Mouse (Mus musculus): ENCODE measurements at regions not wholly inside any gene's neighbourhood (a gene's known extent, or its start where the extent isn't known, plus 50 kb on each side); places are given as distances from the start of the nearest gene placed in this dataset.
A peak's percentile ranks its signal among the peaks of the same experiment; 100 is the strongest.

- ATAC-seq = no peak
- DNase-seq (ENCODE audit: low spot score) = no peak
- H3K9me3 ChIP-seq (replicated peaks; ENCODE audit: control insufficient read depth, low read length) = no peaks in the 10 kb centered on the region
- H3K4me3 ChIP-seq (ENCODE audit: low read depth, low read length) = no peak overlapping the region
- H3K9ac ChIP-seq (ENCODE audit: low read length) = no peak overlapping the region
- H3K4me1 ChIP-seq (ENCODE audit: control insufficient read depth, insufficient read depth, low read length) = no peaks in the 10 kb centered on the region
- no peak overlapping the region for H3K27ac ChIP-seq (ENCODE audit: low read depth, low read length)
- no peak overlapping the region for H3K4me2 ChIP-seq (ENCODE audit: low read length)
- 91% methylated on average over 4 of the region's 4 CpGs for WGBS
- no peaks in the 10 kb centered on the region for H3K36me3 ChIP-seq (ENCODE audit: control insufficient read depth, insufficient read depth, low read length)
- no peaks in the 10 kb centered on the region for H3K27me3 ChIP-seq (replicated peaks; ENCODE audit: control insufficient read depth, insufficient read depth, low read length)
These were observed 217.7 kb downstream of the Lrfn2 start for GRCm38 (mm10) chr17:49149896-49150295.

- 60% methylated on average over 3 of the region's 3 CpGs for WGBS
- ATAC-seq = no peak
- peak; percentile 42 for DNase-seq (ENCODE audit: low spot score)
These were observed 218.8 kb downstream of the Lrfn2 start for GRCm38 (mm10) chr17:49150971-49151422.

GRCm38 (mm10) chr17:49153994-49154393 lies 221.8 kb downstream of the Lrfn2 start:
- ATAC-seq (no peak), DNase-seq (ENCODE audit: low spot score) (no peak)
- 84% methylated on average over 9 of the region's 9 CpGs for WGBS
- H3K27me3 ChIP-seq (replicated peaks; ENCODE audit: control insufficient read depth, insufficient read depth, low read length) = no peaks in the 10 kb centered on the region
- no peaks in the 10 kb centered on the region for H3K9me3 ChIP-seq (replicated peaks; ENCODE audit: control insufficient read depth, low read length)
- H3K9ac ChIP-seq (ENCODE audit: low read length) = no peak overlapping the region
- H3K4me1 ChIP-seq (ENCODE audit: control insufficient read depth, insufficient read depth, low read length) = no peaks in the 10 kb centered on the region
- H3K27ac ChIP-seq (ENCODE audit: low read depth, low read length) = no peak overlapping the region
- H3K4me2 ChIP-seq (ENCODE audit: low read length) = no peak overlapping the region
- no peak overlapping the region for H3K4me3 ChIP-seq (ENCODE audit: low read depth, low read length)
- H3K36me3 ChIP-seq (ENCODE audit: control insufficient read depth, insufficient read depth, low read length) = no peaks in the 10 kb centered on the region

More at GRCm38 (mm10) chr17:49150971-49151422, 218.8 kb downstream of the Lrfn2 start:
- no peaks in the 10 kb centered on the region for H3K4me1 ChIP-seq (ENCODE audit: control insufficient read depth, insufficient read depth, low read length)
- H3K36me3 ChIP-seq (ENCODE audit: control insufficient read depth, insufficient read depth, low read length) = no peaks in the 10 kb centered on the region
- H3K27ac ChIP-seq (ENCODE audit: low read depth, low read length) = no peak overlapping the region
- no peak overlapping the region for H3K4me2 ChIP-seq (ENCODE audit: low read length)
- H3K9ac ChIP-seq (ENCODE audit: low read length) = no peak overlapping the region
- no peak overlapping the region for H3K4me3 ChIP-seq (ENCODE audit: low read depth, low read length)
- no peaks in the 10 kb centered on the region for H3K27me3 ChIP-seq (replicated peaks; ENCODE audit: control insufficient read depth, insufficient read depth, low read length)
- H3K9me3 ChIP-seq (replicated peaks; ENCODE audit: control insufficient read depth, low read length) = no peaks in the 10 kb centered on the region

- ATAC-seq = no peak
These were observed 222.9 kb downstream of the Lrfn2 start for GRCm38 (mm10) chr17:49155001-49155515.

GRCm38 (mm10) chr17:49157586-49157985 lies 225.4 kb downstream of the Lrfn2 start:
- no peak for ATAC-seq
- H3K36me3 ChIP-seq (ENCODE audit: control insufficient read depth, insufficient read depth, low read length) = no peaks in the 10 kb centered on the region
- DNase-seq (ENCODE audit: low spot score) = no peak
- H3K27me3 ChIP-seq (replicated peaks; ENCODE audit: control insufficient read depth, insufficient read depth, low read length) = no peaks in the 10 kb centered on the region
- H3K4me1 ChIP-seq (ENCODE audit: control insufficient read depth, insufficient read depth, low read length) = no peaks in the 10 kb centered on the region
- H3K4me3 ChIP-seq (ENCODE audit: low read depth, low read length) = no peak overlapping the region
- H3K9me3 ChIP-seq (replicated peaks; ENCODE audit: control insufficient read depth, low read length) = no peaks in the 10 kb centered on the region
- no peak overlapping the region for H3K27ac ChIP-seq (ENCODE audit: low read depth, low read length)
- no peak overlapping the region for H3K4me2 ChIP-seq (ENCODE audit: low read length)
- 88% methylated on average over 2 of the region's 2 CpGs for whole genome bisulfite sequencing
- H3K9ac ChIP-seq (ENCODE audit: low read length) = no peak overlapping the region

More at GRCm38 (mm10) chr17:49155001-49155515, 222.9 kb downstream of the Lrfn2 start:
- Histone ChIP-seq H3K9me3 (replicated peaks; ENCODE audit: control insufficient read depth, low read length) (no peaks in the 10 kb centered on the region), H3K27me3 (replicated peaks; ENCODE audit: control insufficient read depth, insufficient read depth, low read length) (no peaks in the 10 kb centered on the region), H3K4me2 (ENCODE audit: low read length) (no peak overlapping the region), H3K36me3 (ENCODE audit: control insufficient read depth, insufficient read depth, low read length) (no peaks in the 10 kb centered on the region), H3K9ac (ENCODE audit: low read length) (no peak overlapping the region), H3K4me1 (ENCODE audit: control insufficient read depth, insufficient read depth, low read length) (no peaks in the 10 kb centered on the region), H3K4me3 (ENCODE audit: low read depth, low read length) (no peak overlapping the region), H3K27ac (ENCODE audit: low read depth, low read length) (no peak overlapping the region)
- 68% methylated on average over 9 of the region's 9 CpGs for WGBS
- DNase-seq (ENCODE audit: low spot score) = no peak

GRCm38 (mm10) chr17:49171252-49172047 lies 239.3 kb downstream of the Lrfn2 start:
- peaks cover 11% of the 10 kb centered on the region for H3K4me1 ChIP-seq (ENCODE audit: control insufficient read depth, insufficient read depth, low read length)
- peak overlapping the region; percentile 30 for H3K4me3 ChIP-seq (ENCODE audit: low read depth, low read length)
- no peaks in the 10 kb centered on the region for H3K9me3 ChIP-seq (replicated peaks; ENCODE audit: control insufficient read depth, low read length)
- peak overlapping the region; percentile 65 for H3K4me2 ChIP-seq (ENCODE audit: low read length)
- 5% methylated on average over 20 of the region's 20 CpGs for WGBS
- ATAC-seq (peak; percentile 69), DNase-seq (ENCODE audit: low spot score) (peak; percentile 37)
- H3K27ac ChIP-seq (ENCODE audit: low read depth, low read length) = no peak overlapping the region
- no peaks in the 10 kb centered on the region for H3K36me3 ChIP-seq (ENCODE audit: control insufficient read depth, insufficient read depth, low read length)
- peak overlapping the region; percentile 54 for H3K9ac ChIP-seq (ENCODE audit: low read length)
- H3K27me3 ChIP-seq (replicated peaks; ENCODE audit: control insufficient read depth, insufficient read depth, low read length) = no peaks in the 10 kb centered on the region

GRCm38 (mm10) chr17:49172052-49172799 lies 240.0 kb downstream of the Lrfn2 start:
- Histone ChIP-seq H3K27me3 (replicated peaks; ENCODE audit: control insufficient read depth, insufficient read depth, low read length) (no peaks in the 10 kb centered on the region), H3K36me3 (ENCODE audit: control insufficient read depth, insufficient read depth, low read length) (no peaks in the 10 kb centered on the region), H3K9ac (ENCODE audit: low read length) (peak overlapping the region; percentile 54), H3K4me2 (ENCODE audit: low read length) (peak overlapping the region; percentile 65), H3K9me3 (replicated peaks; ENCODE audit: control insufficient read depth, low read length) (no peaks in the 10 kb centered on the region), H3K4me1 (ENCODE audit: control insufficient read depth, insufficient read depth, low read length) (peaks cover 11% of the 10 kb centered on the region), H3K27ac (ENCODE audit: low read depth, low read length) (no peak overlapping the region), H3K4me3 (ENCODE audit: low read depth, low read length) (peak overlapping the region; percentile 30)
- peak; percentile 37 for ATAC-seq
- 12% methylated on average over 15 of the region's 15 CpGs for WGBS
- DNase-seq (ENCODE audit: low spot score) = peak; percentile 46

GRCm38 (mm10) chr17:49172800-49173150 lies 240.6 kb downstream of the Lrfn2 start:
- WGBS = 54% methylated on average over 8 of the region's 8 CpGs
- DNase-seq (ENCODE audit: low spot score) (no peak), ATAC-seq (0 out of 2 replicates have a peak, but pooled peaks have one; percentile 8)
- Histone ChIP-seq H3K4me2 (ENCODE audit: low read length) (no peak overlapping the region), H3K27ac (ENCODE audit: low read depth, low read length) (no peak overlapping the region), H3K9ac (ENCODE audit: low read length) (no peak overlapping the region), H3K27me3 (replicated peaks; ENCODE audit: control insufficient read depth, insufficient read depth, low read length) (no peaks in the 10 kb centered on the region), H3K4me1 (ENCODE audit: control insufficient read depth, insufficient read depth, low read length) (peaks cover 11% of the 10 kb centered on the region), H3K9me3 (replicated peaks; ENCODE audit: control insufficient read depth, low read length) (no peaks in the 10 kb centered on the region), H3K4me3 (ENCODE audit: low read depth, low read length) (no peak overlapping the region), H3K36me3 (ENCODE audit: control insufficient read depth, insufficient read depth, low read length) (no peaks in the 10 kb centered on the region)

All from forebrain, embryonic 14.5 days (tissue).